Comparison of ENCODE assay signal across 10 mouse cellular contexts in the genomic region with DNA sequence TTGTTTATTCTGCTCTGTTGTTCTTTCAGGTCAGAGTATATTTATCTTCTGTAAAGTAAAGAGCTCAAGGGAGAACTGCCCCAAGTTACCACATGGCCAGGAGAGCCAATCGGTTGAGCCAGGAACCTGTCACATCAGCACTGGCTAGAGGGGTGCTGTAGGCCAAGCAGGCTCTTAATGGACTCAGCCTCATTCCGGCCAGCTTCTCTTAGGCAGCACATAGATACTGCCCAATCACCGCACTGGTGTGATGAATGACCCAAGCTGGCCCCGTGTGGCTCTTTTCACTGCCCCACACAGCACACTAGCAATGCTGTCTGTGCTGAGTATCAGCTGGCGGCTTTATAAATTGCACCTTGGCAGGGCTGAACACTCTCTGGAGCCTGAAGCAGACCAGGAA.
DNase-seq lines count a peak whose midpoint lies in the region; ATAC-seq and TF ChIP-seq lines count a peak whose summit lies in the region.
"Had no signal": no experiment of that assay in that cellular context is flagged by ENCODE, and none has a peak within 500 bp of the region (broad histone marks: within the 10 kb centered on the region; RNA-seq: fewer than 3 reads in every experiment).

No protein-coding gene starts in this region.

- 0 out of 2 replicates have a peak, but pooled peaks have one; percentile 44 for ATAC-seq in midbrain, embryonic 16.5 days
- ATAC-seq in CD4-positive, CD25-positive, alpha-beta regulatory T cell, adult 4 months, result no peak
- no peak for ATAC-seq in megakaryocyte-erythroid progenitor cell, adult 5-6 weeks (replicated peaks; ENCODE audit: low FRiP score, low TSS enrichment, poor library complexity, severe bottlenecking)
- no peak for ATAC-seq in intestine, embryonic 16.5 days
- ATAC-seq: inflammation-experienced regulatory T-cells, adult 6 months had no signal

- H3K9me3 ChIP-seq in embryonic facial prominence, embryonic 10.5 days, result 0 out of 2 replicates have a peak, but pooled peaks cover 4% of the 10 kb centered on the region
- H3K9me3 ChIP-seq in midbrain, embryonic 16.5 days (replicated peaks; ENCODE audit: control insufficient read depth, low read length, poor library complexity, severe bottlenecking), result peaks cover 5% of the 10 kb centered on the region; the same call in 1 of the 2 replicates
- no peaks in the 10 kb centered on the region for H3K9me3 ChIP-seq in intestine, embryonic 16.5 days (ENCODE audit: control insufficient read depth, low read length)

- no peak overlapping the region for H3K4me3 ChIP-seq in bone marrow, adult 2 months (replicated peaks; ENCODE audit: control insufficient read depth, low read depth, low read length)
- H3K4me3 ChIP-seq in embryonic facial prominence, embryonic 10.5 days, result no peak overlapping the region
- H3K4me3 ChIP-seq in midbrain, embryonic 16.5 days (ENCODE audit: low read depth, low read length), result no peak overlapping the region
- H3K4me3 ChIP-seq in intestine, embryonic 16.5 days (ENCODE audit: low read length), result no peak overlapping the region

- TF ChIP-seq POLR2A in bone marrow, adult 2 months (IDR thresholded peaks at IDR 0.05; ENCODE audit: borderline replicate concordance, control insufficient read depth, low read depth, low read length), result no peak

- peak overlapping the region; percentile 49; the same call in 1 of the 2 replicates for H3K27ac ChIP-seq in bone marrow, adult 2 months (ENCODE audit: control insufficient read depth, insufficient read depth, low read depth, low read length, poor library complexity)
- H3K27ac ChIP-seq in embryonic facial prominence, embryonic 10.5 days (replicated peaks), result 0 out of 2 replicates have a peak overlapping the region, but pooled peaks have one; percentile 30
- no peak overlapping the region for H3K27ac ChIP-seq in midbrain, embryonic 16.5 days (ENCODE audit: low read length)
- H3K27ac ChIP-seq in intestine, embryonic 16.5 days (ENCODE audit: low read length), result no peak overlapping the region

- H3K4me1 ChIP-seq in bone marrow, adult 2 months (ENCODE audit: control insufficient read depth, insufficient read depth, low read length), result peaks cover 6% of the 10 kb centered on the region
- H3K4me1 ChIP-seq in embryonic facial prominence, embryonic 10.5 days, result peaks cover 27% of the 10 kb centered on the region
- peaks cover 8% of the 10 kb centered on the region for H3K4me1 ChIP-seq in midbrain, embryonic 16.5 days (ENCODE audit: control insufficient read depth, insufficient read depth, low read length)
- no peaks in the 10 kb centered on the region for H3K4me1 ChIP-seq in intestine, embryonic 16.5 days (ENCODE audit: control insufficient read depth, insufficient read depth, low read length)

- no peak for TF ChIP-seq CTCF in bone marrow, adult 2 months (IDR thresholded peaks at IDR 0.05; ENCODE audit: control insufficient read depth, insufficient read depth, low read length)

- no peaks in the 10 kb centered on the region for H3K27me3 ChIP-seq in embryonic facial prominence, embryonic 10.5 days (replicated peaks; ENCODE audit: low read depth, poor library complexity, severe bottlenecking)
- H3K27me3 ChIP-seq in midbrain, embryonic 16.5 days (ENCODE audit: control insufficient read depth, insufficient read depth, low read depth, low read length), result no peaks in the 10 kb centered on the region
- no peaks in the 10 kb centered on the region for H3K27me3 ChIP-seq in intestine, embryonic 16.5 days (replicated peaks; ENCODE audit: control insufficient read depth, insufficient read depth, low read length)

- no peak overlapping the region for H3K4me2 ChIP-seq in midbrain, embryonic 16.5 days (ENCODE audit: low read length)
- no peak overlapping the region for H3K4me2 ChIP-seq in intestine, embryonic 16.5 days (ENCODE audit: low read depth, low read length)

- no peaks in the 10 kb centered on the region for H3K36me3 ChIP-seq in embryonic facial prominence, embryonic 10.5 days (replicated peaks)
- no peaks in the 10 kb centered on the region for H3K36me3 ChIP-seq in midbrain, embryonic 16.5 days (ENCODE audit: control insufficient read depth, insufficient read depth, low read length)
- no peaks in the 10 kb centered on the region for H3K36me3 ChIP-seq in intestine, embryonic 16.5 days (ENCODE audit: control insufficient read depth, insufficient read depth, low read length)

- no peak overlapping the region for H3K9ac ChIP-seq in midbrain, embryonic 16.5 days (ENCODE audit: low read depth, low read length)
- H3K9ac ChIP-seq in intestine, embryonic 16.5 days (ENCODE audit: low read depth, low read length), result no peak overlapping the region

- intact Hi-C loops in heart, postnatal 25 days (cut with DNase I), result no loop called here

- no peak for DNase-seq in embryonic facial prominence, embryonic 10.5 days (ENCODE audit: low spot score)
- peak; percentile 12 for DNase-seq in heart, postnatal 25 days (ENCODE audit: low spot score)
- no peak for DNase-seq in right cerebral cortex, postnatal 14 days
- DNase-seq: cerebellum, adult 8-10 months had no signal

- WGBS in bone marrow, adult 2 months, result 85% methylated on average over 5 of the region's 5 CpGs
- 56% methylated on average over 5 of the region's 5 CpGs for WGBS in embryonic facial prominence, embryonic 10.5 days
- WGBS in midbrain, embryonic 16.5 days, result 56% methylated on average over 5 of the region's 5 CpGs
- WGBS in intestine, embryonic 16.5 days, result 48% methylated on average over 5 of the region's 5 CpGs

Comparison
In these comparisons a context has a peak if more than half of its experiments do, and no peak if none do; other contexts are left out.
1. H3K27ac ChIP-seq: peak in bone marrow, adult 2 months (single experiment) and embryonic facial prominence, embryonic 10.5 days (single experiment); none in midbrain, embryonic 16.5 days (single experiment) and intestine, embryonic 16.5 days (single experiment).